Mouse (Mus musculus) heart, embryonic 14.5 days (tissue): ENCODE measurements at regions not wholly inside any gene's neighbourhood (a gene's known extent, or its start where the extent isn't known, plus 50 kb on each side); places are given as distances from the start of the nearest gene placed in this dataset.

ENCODE experiments used
- ATAC-seq: fragments of 200-750 bp; cut with Nextera tagmentation; 2 replicates; pipeline ENCODE4 v1.8.0; 2017; ENCODE audit warnings: low read depth, moderate TSS enrichment; ENCODE audit not compliant: insufficient number of reproducible peaks, insufficient read depth, low FRiP score
- H3K27ac ChIP-seq, 2 experiments: fragments of 200-500 bp in 1 of 2; fragments of 300-500 bp in 1 of 2; sonication (generic) in 1 of 2; replicated peaks in 1 of 2; 2 replicates each; pipeline ENCODE4 v1.5.1; 2012 to 2014; ENCODE audit warnings: low read depth in 2 of 2, low read length in 2 of 2, control low read depth in 1 of 2, mild to moderate bottlenecking in 1 of 2, mixed read lengths in 1 of 2; ENCODE audit not compliant: control insufficient read depth in 1 of 2, insufficient read depth in 1 of 2
- H3K27me3 ChIP-seq: fragments of 300-500 bp; sonication (generic); 2 replicates; pipeline ENCODE4 v1.6.1; 2014; ENCODE audit warnings: mild to moderate bottlenecking, low read length, control low read depth; ENCODE audit not compliant: control insufficient read depth, insufficient read depth
- H3K36me3 ChIP-seq: fragments of 300-500 bp; sonication (generic); 2 replicates; pipeline ENCODE4 v1.6.1; 2014; ENCODE audit warnings: mild to moderate bottlenecking, control low read depth, low read length, mixed read lengths; ENCODE audit not compliant: control insufficient read depth, insufficient read depth
- H3K4me1 ChIP-seq, 2 experiments: fragments of 200-500 bp in 1 of 2; fragments of 300-500 bp in 1 of 2; sonication (generic) in 1 of 2; 2 replicates each; pipeline ENCODE4 v1.6.1; 2012 to 2014; ENCODE audit warnings: low read length in 2 of 2, control low read depth in 1 of 2, mixed read lengths in 1 of 2; ENCODE audit not compliant: control insufficient read depth in 2 of 2, insufficient read depth in 2 of 2
- H3K4me2 ChIP-seq: fragments of 300-500 bp; sonication (generic); 2 replicates; pipeline ENCODE4 v1.6.1; 2014; ENCODE audit warnings: mild to moderate bottlenecking, low read length
- H3K4me3 ChIP-seq, 2 experiments: fragments of 200-500 bp in 1 of 2; fragments of 300-500 bp in 1 of 2; sonication (generic) in 1 of 2; 2 replicates each; pipeline ENCODE4 v1.5.1; 2012 to 2014; ENCODE audit warnings: low read length in 2 of 2, mild to moderate bottlenecking in 2 of 2, control low read depth in 1 of 2, low read depth in 1 of 2, moderate library complexity in 1 of 2; ENCODE audit not compliant: control insufficient read depth in 1 of 2, insufficient read depth in 1 of 2
- H3K9ac ChIP-seq: fragments of 300-500 bp; sonication (generic); 2 replicates; pipeline ENCODE4 v1.6.1; 2014; ENCODE audit warnings: mild to moderate bottlenecking, low read length
- H3K9me3 ChIP-seq: fragments of 300-500 bp; sonication (generic); 2 replicates; pipeline ENCODE4 v1.6.1; 2016; ENCODE audit warnings: low read length, control low read depth; ENCODE audit not compliant: control insufficient read depth
- WGBS: fragments of 180-500 bp; shearing (Covaris S2); extraction: QIAGEN DNeasy Blood & Tissue Kit; methylation state at CpG from one replicate; pipeline ENCODE4 v1.1.7; 2014; 5-methylcytosine and 5-hydroxymethylcytosine counted together

DNA sequence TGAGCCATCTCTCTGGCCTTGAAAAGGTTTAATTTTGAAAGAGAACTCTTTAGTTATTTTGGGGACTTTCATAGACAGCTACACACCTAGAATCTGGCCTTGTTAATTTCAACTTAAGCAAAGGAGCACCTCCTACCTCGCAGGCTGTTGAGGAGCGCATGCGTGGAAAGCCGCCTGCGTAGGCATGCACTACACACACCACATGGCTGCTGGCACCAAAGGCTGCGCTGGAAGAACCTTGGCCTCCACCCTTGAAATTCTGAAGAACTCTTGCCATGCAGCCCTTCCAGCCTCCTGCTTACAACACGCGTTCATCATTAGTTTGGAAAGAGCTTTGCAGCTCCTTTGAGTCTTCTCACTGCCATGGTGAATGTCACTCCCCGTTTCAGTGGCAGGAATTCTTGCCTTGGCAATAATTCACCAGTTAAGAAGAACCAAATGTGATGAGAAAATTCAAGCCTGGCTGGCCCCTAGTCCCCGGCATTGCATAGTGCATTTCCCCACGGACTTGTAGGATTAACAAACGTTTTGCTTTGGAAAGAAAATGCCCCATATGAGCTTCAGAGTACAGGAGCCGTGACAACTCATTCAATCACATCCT lies 62.7 kb upstream of the Spin1 start:
- Histone ChIP-seq H3K27me3 (no peaks in the 10 kb centered on the region), H3K4me1 (no peaks in the 10 kb centered on the region), H3K9ac (no peak overlapping the region), H3K9me3 (peaks cover 14% of the 10 kb centered on the region), H3K27ac (no peak overlapping the region), H3K4me2 (no peak overlapping the region), H3K4me3 (no peak overlapping the region), H3K36me3 (no peaks in the 10 kb centered on the region)
- WGBS: 87% methylated on average over 13 of the region's 13 CpGs
- ATAC-seq: no peak

DNA sequence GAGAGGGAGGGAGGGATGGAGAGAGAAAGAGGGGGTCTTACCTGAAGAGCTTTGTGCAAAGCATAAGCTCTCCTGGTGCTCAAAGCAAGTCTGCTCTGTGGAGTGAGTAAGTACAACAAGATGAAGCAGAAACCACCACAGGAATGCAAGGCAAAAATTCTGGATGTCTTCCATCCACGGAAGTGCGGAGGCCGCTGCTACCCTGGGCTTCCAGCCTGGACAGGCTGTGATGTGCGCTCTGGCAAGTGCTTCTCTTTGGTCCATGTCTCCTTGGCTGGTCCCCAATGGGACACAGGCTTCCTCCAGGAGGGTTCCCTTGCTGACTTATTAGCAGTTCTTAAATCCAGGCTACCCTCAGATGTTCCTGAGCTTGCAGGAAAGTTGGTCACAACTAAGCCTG lies 61.7 kb upstream of the Spin1 start:
- no peak overlapping the region for H3K4me3 ChIP-seq
- ATAC-seq: no peak

DNA sequence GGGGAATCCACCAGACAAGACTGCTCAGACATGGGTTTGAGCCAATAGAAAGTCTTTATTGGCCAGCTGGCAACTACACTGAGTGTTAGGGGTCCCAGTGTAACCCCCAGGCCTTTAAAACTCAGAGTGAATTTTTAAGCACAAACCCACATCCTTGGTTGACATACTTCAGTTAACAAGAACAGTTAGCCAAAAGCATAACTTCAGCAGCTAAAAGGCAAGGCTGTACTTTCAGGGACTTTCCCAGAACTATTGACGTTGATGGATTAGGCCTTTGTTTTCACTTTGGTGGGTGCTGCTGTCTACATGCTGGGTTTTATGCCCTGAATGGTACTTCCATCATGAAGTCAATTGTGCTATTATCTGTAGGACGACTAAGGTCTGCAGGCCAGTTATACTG lies 59.6 kb upstream of the Spin1 start:
- no peak overlapping the region for H3K4me2 ChIP-seq
- no peak for ATAC-seq
- 69% methylated on average over 2 of the region's 2 CpGs for WGBS

More for the DNA sequence above, 61.7 kb upstream of the Spin1 start:
- Histone ChIP-seq H3K9ac (no peak overlapping the region), H3K36me3 (no peaks in the 10 kb centered on the region), H3K4me1 (no peaks in the 10 kb centered on the region), H3K27ac (no peak overlapping the region), H3K4me2 (no peak overlapping the region), H3K9me3 (peaks cover 22% of the 10 kb centered on the region), H3K27me3 (no peaks in the 10 kb centered on the region)
- WGBS: 87% methylated on average over 4 of the region's 4 CpGs

DNA sequence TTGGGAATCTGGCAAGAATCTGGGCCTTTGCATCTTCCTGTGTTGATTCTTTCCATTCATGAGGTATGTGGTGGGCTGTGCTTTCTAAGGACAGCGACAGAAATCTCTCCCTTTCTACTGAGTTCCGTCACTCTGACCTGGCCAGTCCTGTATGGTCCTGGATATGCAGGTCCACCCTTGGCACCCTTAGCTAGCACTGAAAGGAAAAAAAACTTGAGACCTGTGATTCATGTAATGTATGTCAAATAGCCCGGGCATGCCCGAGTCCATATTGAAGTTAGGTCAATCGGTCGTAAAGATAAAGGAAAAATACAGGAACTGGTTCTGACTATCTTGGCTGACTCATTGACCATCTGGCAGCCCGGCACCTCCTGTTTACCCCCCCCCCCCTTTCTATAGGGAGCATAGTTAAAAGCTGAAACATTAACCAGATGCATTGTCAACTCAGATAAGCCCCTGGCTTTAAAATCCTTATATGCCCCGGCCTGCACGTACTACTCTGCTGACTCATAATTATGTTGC lies 57.7 kb upstream of the Spin1 start:
- no peak overlapping the region for H3K4me3 ChIP-seq
- ATAC-seq: no peak
- no peak overlapping the region for H3K27ac ChIP-seq
- no peaks in the 10 kb centered on the region for H3K36me3 ChIP-seq
- H3K9ac ChIP-seq: no peak overlapping the region
- no peaks in the 10 kb centered on the region for H3K4me1 ChIP-seq
- WGBS: 77% methylated on average over 9 of the region's 9 CpGs
- no peak overlapping the region for H3K4me2 ChIP-seq
- peaks cover 23% of the 10 kb centered on the region for H3K9me3 ChIP-seq
- no peaks in the 10 kb centered on the region for H3K27me3 ChIP-seq

More for the DNA sequence above, 59.6 kb upstream of the Spin1 start:
- H3K27me3 ChIP-seq: no peaks in the 10 kb centered on the region
- no peak overlapping the region for H3K27ac ChIP-seq
- H3K4me3 ChIP-seq: no peak overlapping the region
- no peak overlapping the region for H3K9ac ChIP-seq
- H3K36me3 ChIP-seq: no peaks in the 10 kb centered on the region
- no peaks in the 10 kb centered on the region for H3K4me1 ChIP-seq
- H3K9me3 ChIP-seq: peaks cover 33% of the 10 kb centered on the region
